10 mouse cellular contexts compared by ENCODE assay signal in genomic region chr17:24676187-24676586, GRCm38 (mm10). TPM values are rescaled to one million over a fixed set of nuclear protein-coding genes. Genes with fewer than 3 reads are reported as not detected.
DNase-seq lines count a peak whose midpoint lies in the region; ATAC-seq and TF ChIP-seq lines count a peak whose summit lies in the region.
"Had no signal": no experiment of that assay in that cellular context is flagged by ENCODE, and none has a peak within 500 bp of the region (broad histone marks: within the 10 kb centered on the region; RNA-seq: fewer than 3 reads in every experiment).

No protein-coding gene starts in this region.

- TF ChIP-seq POLR2A in bone marrow, adult 2 months (IDR thresholded peaks at IDR 0.05; ENCODE audit: borderline replicate concordance, control insufficient read depth, low read depth, low read length) = no peak

- H3K9ac ChIP-seq in heart, embryonic 12.5 days = no peak overlapping the region
- no peak overlapping the region for H3K9ac ChIP-seq in stomach, postnatal 0 days (ENCODE audit: low read length)
- H3K9ac ChIP-seq: liver, embryonic 15.5 days had no signal

- peaks cover 49% of the 10 kb centered on the region for H3K36me3 ChIP-seq in heart, embryonic 12.5 days
- peaks cover 42% of the 10 kb centered on the region for H3K36me3 ChIP-seq in stomach, postnatal 0 days (ENCODE audit: control insufficient read depth, insufficient read depth, low read length)

- H3K9me3 ChIP-seq in heart, embryonic 12.5 days (replicated peaks) = no peaks in the 10 kb centered on the region
- no peaks in the 10 kb centered on the region for H3K9me3 ChIP-seq in stomach, postnatal 0 days (ENCODE audit: control insufficient read depth, low read length)
- H3K9me3 ChIP-seq: liver, embryonic 15.5 days had no signal

- H3K4me1 ChIP-seq in heart, embryonic 12.5 days (replicated peaks) = peaks cover 39% of the 10 kb centered on the region
- H3K4me1 ChIP-seq in bone marrow, adult 2 months (ENCODE audit: control insufficient read depth, insufficient read depth, low read length) = no peaks in the 10 kb centered on the region; the same call in none of the 2 replicates
- no peaks in the 10 kb centered on the region for H3K4me1 ChIP-seq in stomach, postnatal 0 days (replicated peaks; ENCODE audit: control insufficient read depth, insufficient read depth)

- no peak overlapping the region for H3K4me3 ChIP-seq in heart, embryonic 12.5 days
- no peak overlapping the region for H3K4me3 ChIP-seq in bone marrow, adult 2 months (replicated peaks; ENCODE audit: control insufficient read depth, low read depth, low read length)
- H3K4me3 ChIP-seq in stomach, postnatal 0 days (ENCODE audit: low read depth, low read length) = no peak overlapping the region
- H3K4me3 ChIP-seq: liver, embryonic 15.5 days had no signal

- TF ChIP-seq CTCF in bone marrow, adult 2 months (IDR thresholded peaks at IDR 0.05; ENCODE audit: control insufficient read depth, insufficient read depth, low read length) = peak; percentile 71
- TF ChIP-seq CTCF in stomach, postnatal 0 days (IDR thresholded peaks at IDR 0.05; ENCODE audit: low read depth) = peak; percentile 89

- ATAC-seq in heart, embryonic 12.5 days (ENCODE audit: insufficient number of reproducible peaks, low FRiP score) = no peak
- peak; percentile 82 for ATAC-seq in erythroid progenitor cell, adult 5-6 weeks (replicated peaks; ENCODE audit: low FRiP score, poor library complexity, severe bottlenecking)
- peak; percentile 25; the same call in 1 of the 2 replicates for ATAC-seq in stomach, postnatal 0 days (ENCODE audit: low FRiP score, low TSS enrichment)

- H3K4me2 ChIP-seq in heart, embryonic 12.5 days = no peak overlapping the region
- H3K4me2 ChIP-seq in stomach, postnatal 0 days (replicated peaks; ENCODE audit: low read depth) = no peak overlapping the region
- H3K4me2 ChIP-seq: liver, embryonic 15.5 days had no signal

- peak; percentile 59 to 81 for DNase-seq in heart, adult 18-20 months
- DNase-seq in CD4-positive helper T cell, adult 2 months (ENCODE audit: low read depth, low spot score) = peak; percentile 79
- peak; percentile 78 for DNase-seq in kidney, adult 9 months
- DNase-seq in lung, postnatal 14 days = peak; percentile 81
- DNase-seq in stomach, postnatal 0 days (ENCODE audit: low spot score) = peak; percentile 83

- no peaks in the 10 kb centered on the region for H3K27me3 ChIP-seq in heart, embryonic 12.5 days (replicated peaks)
- H3K27me3 ChIP-seq in stomach, postnatal 0 days (ENCODE audit: control insufficient read depth, insufficient read depth, low read length) = no peaks in the 10 kb centered on the region
- H3K27me3 ChIP-seq: liver, embryonic 15.5 days had no signal

- H3K27ac ChIP-seq in heart, embryonic 12.5 days (ENCODE audit: poor library complexity, severe bottlenecking) = no peak overlapping the region
- H3K27ac ChIP-seq in bone marrow, adult 2 months (ENCODE audit: control insufficient read depth, insufficient read depth, low read depth, low read length, poor library complexity) = no peak overlapping the region
- H3K27ac ChIP-seq in stomach, postnatal 0 days (replicated peaks) = no peak overlapping the region

- WGBS in heart, embryonic 12.5 days = 67% methylated on average over 2 of the region's 2 CpGs
- WGBS in bone marrow, adult 2 months = 62% methylated on average over 2 of the region's 2 CpGs
- 60% methylated on average over 2 of the region's 2 CpGs for WGBS in stomach, postnatal 0 days

- TF ChIP-seq EP300 in stomach, postnatal 0 days (optimal IDR thresholded peaks at IDR 0.05) = no peak

RNA-seq across cellular contexts. Expression of gene Zfp598, which starts 6.7 kb away (rescaled TPM):
- total RNA-seq in heart, adult 18-20 months (2021) = 10 to 100 TPM; 16.4 to 17.2 TPM
- polyA plus RNA-seq in heart, embryonic 12.5 days (2016; fragmentation: Nextera tagmentation; extraction: Ambion mirVana) = 20.1 and 21.2 TPM in 2 replicates
- 19.6 and 29.3 TPM in 2 replicates for polyA plus RNA-seq in bone marrow, adult 2 months (2011; ENCODE audit: insufficient read depth, insufficient read length, low replicate concordance, missing spikeins)
- total RNA-seq in erythroid progenitor cell, adult 5-6 weeks (2015; ENCODE audit: low replicate concordance) = 13.4 and 18.4 TPM in 2 replicates
- total RNA-seq in erythroid progenitor cell, adult 5-6 weeks (2017; ENCODE audit: low replicate concordance) = 9.2 and 12.0 TPM in 2 replicates
- 9.7 and 12.4 TPM in 2 replicates for polyA plus RNA-seq in stomach, postnatal 0 days (2015; fragmentation: Nextera tagmentation; extraction: Ambion mirVana)

RNA-seq across cellular contexts. Expression of gene Syngr3, which starts 13.6 kb away (rescaled TPM):
- total RNA-seq in heart, adult 18-20 months (2021) = under 1 TPM in 1 of 2 experiments, not detected in 1; 0.17 TPM
- 0.68 and 1.0 TPM in 2 replicates for polyA plus RNA-seq in heart, embryonic 12.5 days (2016; fragmentation: Nextera tagmentation; extraction: Ambion mirVana)
- not detected in 2 replicates for polyA plus RNA-seq in bone marrow, adult 2 months (2011; ENCODE audit: insufficient read depth, insufficient read length, low replicate concordance, missing spikeins)
- total RNA-seq in erythroid progenitor cell, adult 5-6 weeks (2015; ENCODE audit: low replicate concordance) = not detected in 2 replicates
- not detected in 2 replicates for total RNA-seq in erythroid progenitor cell, adult 5-6 weeks (2017; ENCODE audit: low replicate concordance)
- polyA plus RNA-seq in stomach, postnatal 0 days (2015; fragmentation: Nextera tagmentation; extraction: Ambion mirVana) = 5.0 and 5.9 TPM in 2 replicates

RNA-seq across cellular contexts. Expression of gene Npw, which starts 17.9 kb away (rescaled TPM):
- total RNA-seq in heart, adult 18-20 months (2021) = not detected
- not detected in 2 replicates for polyA plus RNA-seq in heart, embryonic 12.5 days (2016; fragmentation: Nextera tagmentation; extraction: Ambion mirVana)
- polyA plus RNA-seq in bone marrow, adult 2 months (2011; ENCODE audit: insufficient read depth, insufficient read length, low replicate concordance, missing spikeins) = not detected in 2 replicates
- total RNA-seq in erythroid progenitor cell, adult 5-6 weeks (2015; ENCODE audit: low replicate concordance) = not detected in 2 replicates
- total RNA-seq in erythroid progenitor cell, adult 5-6 weeks (2017; ENCODE audit: low replicate concordance) = not detected in 2 replicates
- polyA plus RNA-seq in stomach, postnatal 0 days (2015; fragmentation: Nextera tagmentation; extraction: Ambion mirVana) = 1.2 and 1.8 TPM in 2 replicates
- total RNA-seq: adrenal gland, adult 18-20 months had no signal

RNA-seq across cellular contexts. Expression of gene Gfer, which starts 19.8 kb away (rescaled TPM):
- total RNA-seq in heart, adult 18-20 months (2021) = 10 to 100 TPM; 24.0 to 24.3 TPM
- polyA plus RNA-seq in heart, embryonic 12.5 days (2016; fragmentation: Nextera tagmentation; extraction: Ambion mirVana) = 34.0 and 37.8 TPM in 2 replicates
- polyA plus RNA-seq in bone marrow, adult 2 months (2011; ENCODE audit: insufficient read depth, insufficient read length, low replicate concordance, missing spikeins) = 19.3 and 42.9 TPM in 2 replicates
- 9.6 and 15.9 TPM in 2 replicates for total RNA-seq in erythroid progenitor cell, adult 5-6 weeks (2015; ENCODE audit: low replicate concordance)
- total RNA-seq in erythroid progenitor cell, adult 5-6 weeks (2017; ENCODE audit: low replicate concordance) = 14.0 and 15.7 TPM in 2 replicates
- polyA plus RNA-seq in stomach, postnatal 0 days (2015; fragmentation: Nextera tagmentation; extraction: Ambion mirVana) = 27.2 and 27.7 TPM in 2 replicates

RNA-seq across cellular contexts. Expression of gene Noxo1, which starts 19.8 kb away (rescaled TPM):
- total RNA-seq in heart, adult 18-20 months (2021) = under 1 TPM; 0.77 to 0.99 TPM
- 1.3 and 1.8 TPM in 2 replicates for polyA plus RNA-seq in heart, embryonic 12.5 days (2016; fragmentation: Nextera tagmentation; extraction: Ambion mirVana)
- 2.1 and 2.5 TPM in 2 replicates for polyA plus RNA-seq in bone marrow, adult 2 months (2011; ENCODE audit: insufficient read depth, insufficient read length, low replicate concordance, missing spikeins)
- total RNA-seq in erythroid progenitor cell, adult 5-6 weeks (2015; ENCODE audit: low replicate concordance) = not detected in 2 replicates
- total RNA-seq in erythroid progenitor cell, adult 5-6 weeks (2017; ENCODE audit: low replicate concordance) = not detected in 2 replicates
- polyA plus RNA-seq in stomach, postnatal 0 days (2015; fragmentation: Nextera tagmentation; extraction: Ambion mirVana) = 3.3 and 3.7 TPM in 2 replicates
